Mouse (Mus musculus): ENCODE measurements at regions not wholly inside any gene's neighbourhood (a gene's known extent, or its start where the extent isn't known, plus 50 kb on each side); places are given as distances from the start of the nearest gene placed in this dataset.

DNA sequence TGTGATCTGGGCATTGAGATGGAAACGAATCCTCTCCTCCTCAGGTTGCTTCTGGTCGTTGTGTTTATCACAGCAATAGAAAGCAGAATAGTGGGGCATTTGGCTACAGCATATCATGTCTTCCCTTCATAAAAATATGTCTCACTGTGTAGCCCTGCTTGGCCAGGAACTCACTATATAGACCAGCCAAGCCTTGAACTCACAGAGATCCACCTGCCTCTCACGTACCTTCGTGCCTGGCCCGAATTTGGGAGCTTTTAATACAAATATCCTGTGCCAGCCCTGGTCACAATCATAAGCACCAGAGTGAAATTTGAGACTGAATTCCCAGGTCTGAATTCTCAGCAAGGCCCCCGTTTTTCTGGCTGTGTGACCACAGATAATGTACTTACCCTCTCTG is 87.7 kb upstream of the Pgrmc2 start:
- TF ChIP-seq CTCF (IDR thresholded peaks at IDR 0.05; ENCODE audit: extremely low read depth, insufficient read length, insufficient replicate concordance, low read depth, low read length) (no peak), POLR2A (IDR thresholded peaks at IDR 0.05; ENCODE audit: low read depth, low read length) (no peak)
